Mouse (Mus musculus) forebrain, embryonic 16.5 days (tissue): ENCODE measurements at regions not wholly inside any gene's neighbourhood (a gene's known extent, or its start where the extent isn't known, plus 50 kb on each side); places are given as distances from the start of the nearest gene placed in this dataset.

ENCODE experiments used
- ATAC-seq: fragments of 200-750 bp; cut with Nextera tagmentation; 2 replicates; pipeline ENCODE4 v1.8.0; 2017; ENCODE audit warnings: mild to moderate bottlenecking, moderate library complexity
- H3K27ac ChIP-seq: fragments of 300-500 bp; sonication (generic); 2 replicates; pipeline ENCODE4 v1.5.1; 2014; ENCODE audit warnings: low read length, control low read depth
- H3K27me3 ChIP-seq: fragments of 300-500 bp; sonication (generic); replicated peaks from 2 replicates; pipeline ENCODE4 v1.6.1; 2014; ENCODE audit warnings: low read length; ENCODE audit not compliant: control insufficient read depth, insufficient read depth
- H3K36me3 ChIP-seq: fragments of 300-500 bp; sonication (generic); 2 replicates; pipeline ENCODE4 v1.6.1; 2014; ENCODE audit not compliant: control insufficient read depth, insufficient read depth
- H3K4me1 ChIP-seq: fragments of 300-500 bp; sonication (generic); replicated peaks from 2 replicates; pipeline ENCODE4 v1.6.1; 2014; ENCODE audit warnings: low read length; ENCODE audit not compliant: control insufficient read depth, insufficient read depth
- H3K4me2 ChIP-seq: fragments of 300-500 bp; sonication (generic); 2 replicates; pipeline ENCODE4 v1.6.1; 2014; ENCODE audit warnings: mild to moderate bottlenecking, low read length, control low read depth
- H3K4me3 ChIP-seq: fragments of 300-500 bp; sonication (generic); replicated peaks from 2 replicates; pipeline ENCODE4 v1.5.1; 2014; ENCODE audit warnings: mild to moderate bottlenecking, low read length, control low read depth
- H3K9ac ChIP-seq: fragments of 300-500 bp; sonication (generic); replicated peaks from 2 replicates; pipeline ENCODE4 v1.6.1; 2014; ENCODE audit warnings: low read depth, low read length, control low read depth
- H3K9me3 ChIP-seq: fragments of 300-500 bp; sonication (generic); 2 replicates; pipeline ENCODE4 v1.6.1; 2016; ENCODE audit warnings: low read length; ENCODE audit not compliant: control insufficient read depth
- WGBS: fragments of 180-500 bp; shearing (Covaris S2); extraction: QIAGEN DNeasy Blood & Tissue Kit; methylation state at CpG from one replicate; pipeline ENCODE4 v1.1.7; 2014; 5-methylcytosine and 5-hydroxymethylcytosine counted together

- no peaks in the 10 kb centered on the region for H3K4me1 ChIP-seq
- H3K27me3 ChIP-seq, result no peaks in the 10 kb centered on the region
- WGBS, result 82% methylated on average over 7 of the region's 7 CpGs
- no peak for ATAC-seq
- H3K27ac ChIP-seq, result no peak overlapping the region
- H3K9me3 ChIP-seq, result no peaks in the 10 kb centered on the region
- no peaks in the 10 kb centered on the region for H3K36me3 ChIP-seq
- no peak overlapping the region for H3K4me3 ChIP-seq
- H3K4me2 ChIP-seq, result no peak overlapping the region
- H3K9ac ChIP-seq, result no peak overlapping the region
Measured at GRCm38 (mm10) chr4:10607855-10608576, 266.3 kb upstream of the 2610301B20Rik start.

- WGBS, result 72% methylated on average over 1 of the region's 1 CpGs
Measured at GRCm38 (mm10) chr4:10610784-10611183, 263.5 kb upstream of the 2610301B20Rik start.

More at GRCm38 (mm10) chr4:10610784-10611183, 263.5 kb upstream of the 2610301B20Rik start:
- Histone ChIP-seq H3K36me3 (no peaks in the 10 kb centered on the region), H3K4me3 (no peak overlapping the region), H3K27ac (no peak overlapping the region), H3K9ac (no peak overlapping the region), H3K4me1 (no peaks in the 10 kb centered on the region), H3K27me3 (no peaks in the 10 kb centered on the region), H3K4me2 (no peak overlapping the region), H3K9me3 (no peaks in the 10 kb centered on the region)
- ATAC-seq, result no peak
